Mouse (Mus musculus) neutrophil, adult 83 days (primary cell): ENCODE data around the gene Adamts3. TPM values are rescaled to one million over a fixed set of nuclear protein-coding genes. Genes with fewer than 3 reads are reported as not detected.

ENCODE experiments used
- total RNA-seq, 2 experiments: library from RNA; stranded (reverse); gene quantifications; one replicate each; pipeline ENCODE4 v1.2.4; 2023

Adamts3 gene
- 1 to 10 TPM in 1 of 2 experiments, under 1 TPM in 1; 0.72 to 2.2 TPM for total RNA-seq

DNA sequence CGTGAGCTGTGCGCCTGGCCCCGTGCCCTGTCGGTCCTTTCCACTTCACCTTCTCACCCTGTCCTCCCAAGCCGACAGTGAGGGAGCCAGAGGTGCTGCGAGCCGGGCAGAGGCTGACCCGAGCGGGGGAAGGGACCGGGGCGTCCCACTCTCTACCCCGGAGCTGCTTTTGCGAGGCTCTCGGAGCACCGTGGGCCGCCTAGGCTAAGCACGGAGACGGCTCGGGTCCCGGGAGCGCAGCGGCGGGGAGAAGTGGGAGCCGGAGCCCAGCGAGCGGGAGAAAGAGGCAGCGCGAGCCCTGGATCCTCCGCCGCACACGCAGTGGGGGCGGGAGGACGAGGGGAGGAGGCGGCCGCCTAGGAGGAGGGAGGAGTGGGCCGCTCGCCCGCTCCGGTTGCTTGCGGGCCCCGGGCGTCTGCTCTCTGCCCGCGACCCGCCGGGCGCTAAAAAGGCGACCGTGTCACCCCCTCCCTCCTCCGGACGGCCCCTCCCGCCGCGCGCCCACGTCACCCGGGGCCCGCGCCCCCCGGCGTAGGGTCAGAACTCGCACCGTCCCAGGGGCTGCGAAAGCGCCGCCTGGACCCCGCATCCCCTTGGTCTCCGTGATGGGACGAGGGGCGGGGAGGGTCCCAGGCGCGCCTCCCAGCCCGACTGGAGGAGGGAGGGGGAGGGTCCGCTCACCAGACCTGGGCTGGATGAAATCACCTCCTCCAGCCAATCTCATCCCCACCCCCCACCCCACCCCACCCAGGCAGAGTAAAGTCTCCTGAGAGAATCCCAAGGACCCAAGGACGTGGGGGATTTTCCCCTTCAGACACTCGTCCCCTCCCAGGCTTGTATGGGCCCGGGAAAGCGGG lies at the start of gene Adamts3:
Gene Adamts3 (minus strand): TSS at position 284 of the 857 bp plus-strand sequence.

